Mouse (Mus musculus) testis, postnatal 14 days (tissue): ENCODE results near the gene Mxra7.

Source experiments
- DNase-seq: peaks from one replicate; pipeline ENCODE4 v3.0.0; 2021; ENCODE audit warnings: low spot score

Gene Mxra7

DNA sequence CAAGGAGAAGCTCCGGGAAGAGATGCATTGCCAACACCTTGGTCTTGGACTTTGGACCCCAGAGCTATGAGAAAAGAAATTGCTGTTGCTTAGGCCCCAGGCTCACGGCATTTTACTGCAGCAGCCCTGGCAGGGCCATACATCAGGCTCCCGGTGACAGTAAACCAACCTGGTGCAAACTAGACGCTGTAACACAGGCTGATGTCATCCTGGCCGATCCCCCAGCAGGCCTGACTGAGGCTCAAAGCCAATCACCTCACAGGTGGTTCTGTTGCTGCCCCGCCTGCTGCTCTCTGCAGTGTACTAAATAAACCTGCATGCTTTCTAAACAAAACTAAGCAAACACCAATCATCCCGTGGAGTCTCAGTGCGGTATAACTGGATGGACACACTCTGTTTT is 9.1 kb downstream of the Mxra7 start:
- no peak for DNase-seq

DNA sequence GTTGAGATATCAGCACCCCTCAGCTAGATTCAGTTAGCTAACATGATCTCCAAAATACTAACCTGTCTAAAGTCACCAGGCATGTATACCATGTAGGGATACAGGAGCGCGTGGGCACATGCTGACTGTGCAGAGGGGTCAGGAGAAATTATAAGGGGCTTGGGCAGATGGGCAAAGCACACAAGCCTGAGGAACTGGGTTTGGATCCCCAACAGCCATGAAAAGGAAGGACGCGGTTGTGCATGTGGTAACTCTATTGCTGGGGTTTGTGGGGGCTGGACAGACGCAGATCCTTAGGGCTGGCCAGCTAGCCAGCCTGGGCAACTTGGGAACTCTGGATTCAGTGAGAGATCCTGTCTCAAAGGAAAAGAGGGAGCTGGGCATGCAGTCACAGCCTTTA is 10.3 kb downstream of the Mxra7 start:
- DNase-seq, result no peak

DNA sequence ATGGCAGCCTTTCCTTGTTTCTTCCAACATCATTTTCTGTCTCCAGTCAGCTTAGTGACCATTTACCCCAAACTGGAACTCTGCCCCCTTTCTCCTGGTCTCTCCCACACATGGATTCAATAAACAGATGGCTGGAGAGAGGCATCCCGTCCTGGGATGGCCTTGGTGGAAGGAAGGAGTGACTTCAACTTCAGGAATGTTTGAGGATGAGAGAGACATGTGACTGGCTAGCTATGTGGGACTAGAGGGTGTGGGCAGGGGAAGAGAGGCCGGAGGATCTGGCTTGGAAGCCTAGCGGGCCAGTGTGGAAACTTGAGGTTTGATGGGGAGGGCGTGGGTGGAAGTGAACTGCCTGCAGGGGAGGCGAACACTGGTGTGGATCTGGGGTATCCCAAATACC is 11.1 kb downstream of the Mxra7 start:
- DNase-seq, result no peak

DNA sequence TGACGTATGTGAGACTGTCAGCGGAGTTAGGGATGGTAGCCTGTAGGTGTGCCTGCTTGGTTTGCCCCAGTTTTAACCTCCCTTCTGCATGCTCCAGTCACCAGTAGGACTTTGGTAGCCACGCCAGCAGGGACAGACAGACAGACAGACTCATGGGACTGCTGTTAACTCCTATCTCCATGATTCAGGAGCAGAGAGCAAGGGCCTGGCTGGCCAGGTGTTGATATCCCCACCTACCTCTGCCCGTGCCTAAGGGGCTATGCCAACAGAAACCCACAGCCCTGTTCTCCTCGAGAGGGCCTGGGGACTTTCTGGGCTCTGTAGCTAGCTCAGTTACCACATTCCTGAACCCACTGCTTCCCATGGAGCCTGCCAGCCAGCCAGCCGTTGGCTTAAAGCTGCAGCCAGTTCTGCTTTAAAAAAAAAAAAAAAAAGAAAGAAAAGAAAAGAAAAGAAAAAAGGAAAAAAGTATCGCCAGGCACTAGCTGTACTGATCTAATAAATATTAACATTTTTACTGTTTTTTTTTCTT is 12.9 kb downstream of the Mxra7 start:
- DNase-seq, result no peak

DNA sequence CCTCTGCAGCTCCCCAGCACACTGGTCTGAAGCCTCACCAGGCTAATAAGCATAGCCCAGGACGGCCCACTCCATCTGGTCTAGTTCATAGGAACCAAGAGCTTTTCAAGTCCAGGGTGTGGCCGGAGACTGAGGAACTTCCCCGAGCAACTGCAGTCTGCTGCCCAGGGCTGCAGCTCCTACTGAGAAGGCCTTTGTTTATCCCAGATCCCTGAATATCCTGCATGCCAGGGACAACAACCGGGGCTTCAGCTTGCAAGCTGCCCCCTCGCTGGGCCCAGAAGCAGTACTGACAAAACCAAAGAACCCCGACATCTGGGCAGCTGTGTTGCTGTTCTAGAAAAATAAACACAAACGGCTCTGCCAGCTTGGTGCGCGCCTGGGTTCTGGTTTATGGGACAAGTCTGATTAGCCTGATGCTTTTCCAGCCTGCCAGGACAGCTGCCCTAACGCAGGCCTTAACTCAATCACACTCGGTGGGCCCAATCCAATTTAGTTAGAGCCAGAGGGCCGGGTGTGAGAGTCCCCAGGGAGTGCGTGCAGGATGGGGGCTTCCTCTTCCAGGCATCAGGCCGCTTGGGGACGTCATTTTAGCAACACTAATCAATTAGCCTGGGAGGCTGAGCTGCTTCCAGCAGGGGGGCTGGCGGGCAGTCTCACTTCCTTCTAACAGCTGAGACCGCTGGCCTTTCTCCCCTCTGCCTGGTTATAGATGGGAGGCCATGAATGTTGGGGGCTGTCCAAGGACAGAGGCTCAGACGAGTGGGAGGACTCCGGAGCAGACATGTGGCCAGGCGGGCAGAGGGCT is 13.6 kb downstream of the Mxra7 start:
- peak; percentile 69 for DNase-seq

DNA sequence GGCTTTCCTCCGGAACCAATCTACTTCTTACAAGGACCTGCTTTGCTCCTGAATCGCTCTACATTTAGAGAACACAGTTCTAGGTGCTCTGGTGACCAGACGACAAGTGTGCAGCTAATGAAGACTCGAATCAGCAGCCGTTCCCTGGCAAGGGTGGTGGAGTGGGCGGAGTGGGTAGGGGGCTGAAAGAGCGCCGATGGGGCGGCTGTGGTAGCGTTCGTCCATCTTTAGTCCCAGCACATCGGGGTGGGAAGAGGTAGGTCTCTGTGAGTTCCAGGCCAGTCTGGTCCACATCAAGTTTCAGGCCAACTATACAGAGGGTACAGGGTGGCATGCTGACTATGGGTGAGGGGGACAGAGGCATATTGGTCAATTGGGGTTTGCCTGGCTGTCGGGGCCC is 14.2 kb downstream of the Mxra7 start:
- no peak for DNase-seq

DNA sequence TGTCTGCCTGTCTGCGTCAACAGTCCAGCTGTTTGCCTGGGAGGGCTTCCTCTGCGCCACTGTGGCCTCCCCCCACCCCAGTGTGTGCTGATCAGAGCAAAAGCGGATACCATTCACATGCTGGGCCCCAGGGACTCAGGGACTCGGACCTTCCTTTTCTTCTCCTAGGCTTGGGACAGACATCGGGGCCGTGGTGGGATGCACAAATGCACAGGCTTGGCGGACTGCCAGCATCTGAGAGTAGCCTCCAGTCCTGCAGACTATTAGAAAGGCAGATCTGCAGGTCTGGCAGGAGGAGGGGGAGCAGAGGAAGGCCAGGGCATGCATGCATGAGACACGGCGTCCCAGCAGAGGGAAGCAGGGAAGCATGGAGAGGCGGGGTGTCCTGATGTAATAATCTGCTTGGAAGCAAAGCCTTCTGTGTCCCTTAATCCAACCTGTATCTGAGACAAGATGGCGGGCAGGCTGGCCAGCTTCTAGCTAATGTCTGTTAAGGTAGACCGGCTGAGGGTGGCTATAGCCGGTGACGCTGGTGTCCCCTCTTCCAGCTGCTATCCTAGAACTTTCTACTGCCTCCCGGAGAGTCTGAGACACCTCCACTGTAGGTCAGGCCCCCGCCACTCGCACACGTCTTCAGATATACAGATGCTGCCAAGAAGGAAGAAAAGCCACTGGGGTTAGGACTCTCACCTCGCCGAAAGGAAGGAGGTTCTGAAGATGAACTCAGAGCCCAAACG is 14.9 kb downstream of the Mxra7 start:
- DNase-seq, result no peak

DNA sequence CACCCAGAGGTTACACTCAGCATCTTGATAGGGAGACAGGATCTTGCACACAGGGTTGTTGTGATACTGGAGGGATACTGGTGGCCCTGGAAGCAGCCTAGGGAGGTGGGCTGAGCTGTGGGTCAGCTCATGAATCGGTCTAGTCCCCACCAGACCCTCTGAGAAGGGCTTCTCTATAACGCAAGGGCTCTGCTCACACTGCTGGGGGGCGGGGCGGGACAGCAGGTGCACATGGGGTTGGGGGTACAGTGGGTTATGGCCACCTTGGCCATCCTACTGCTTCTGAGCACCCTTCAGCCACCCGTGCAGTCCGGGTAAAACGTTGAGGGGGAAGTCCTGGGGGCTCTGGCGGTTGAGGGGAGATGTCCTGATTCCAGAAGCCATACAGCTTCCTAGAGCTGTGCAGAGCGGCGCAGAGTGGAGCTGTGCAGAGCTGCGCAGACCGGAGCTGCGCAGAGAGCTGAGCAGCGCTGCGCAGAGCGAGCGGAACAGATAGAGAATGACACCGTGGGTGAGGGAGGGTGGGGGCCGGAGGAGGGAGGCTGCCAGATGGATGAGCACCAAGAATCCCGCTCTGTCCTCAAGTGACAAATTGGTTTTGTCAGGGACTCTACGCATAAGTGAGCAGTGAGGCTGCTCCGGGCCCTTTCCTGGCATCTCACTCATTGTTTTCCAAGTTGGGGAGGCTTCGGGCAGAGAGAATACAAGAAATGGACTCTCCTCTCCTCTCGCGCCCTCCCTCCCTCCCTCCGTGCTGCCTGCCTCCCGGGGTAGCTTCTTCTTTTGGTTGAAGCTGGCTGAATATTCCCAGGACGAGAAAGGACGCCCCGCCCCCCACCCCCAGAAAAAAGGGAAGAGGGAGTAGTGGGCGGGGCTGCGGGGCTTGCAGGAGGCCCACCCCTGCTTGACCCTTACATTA is 16.6 kb downstream of the Mxra7 start:
- peak; percentile 71 for DNase-seq

DNA sequence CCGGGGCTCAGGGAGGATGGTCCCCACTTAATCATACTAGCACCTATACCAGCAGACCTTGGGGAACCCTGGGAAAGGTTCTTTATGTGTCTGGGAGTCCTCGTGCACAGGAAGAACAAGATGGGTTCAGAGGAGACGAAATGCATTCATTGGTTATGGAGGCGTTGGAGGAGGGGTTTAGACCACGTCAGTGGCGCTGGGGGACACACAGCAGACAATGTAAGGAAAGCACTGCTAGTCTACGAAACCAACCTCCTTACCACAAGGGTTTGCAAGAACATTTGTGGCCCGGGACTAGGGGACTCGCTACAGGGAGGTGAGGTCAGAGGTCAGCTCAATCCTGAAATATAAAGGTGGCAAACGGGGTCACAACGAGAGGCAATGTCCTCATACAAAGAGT is 17.3 kb downstream of the Mxra7 start:
- no peak for DNase-seq

DNA sequence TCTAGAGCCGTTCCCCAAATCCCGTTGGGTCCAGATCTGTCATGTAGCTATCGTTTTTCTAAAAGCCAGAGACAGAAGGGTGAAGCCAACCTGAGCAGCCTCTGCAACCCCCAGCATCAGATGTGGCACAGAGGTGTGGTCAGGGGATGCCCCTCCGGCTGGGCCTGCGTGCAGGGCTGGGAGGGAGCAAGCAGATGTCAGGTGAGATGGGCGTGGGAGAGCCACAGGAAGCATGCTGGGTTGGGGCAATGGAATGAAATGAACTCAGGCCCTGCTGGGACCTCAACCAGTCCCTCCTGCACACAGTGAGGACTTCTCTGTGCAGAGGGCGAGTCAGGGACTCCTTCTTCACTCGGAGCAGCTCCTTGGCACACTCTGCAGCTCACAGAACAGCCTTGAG is 18.3 kb downstream of the Mxra7 start:
- DNase-seq, result no peak

DNA sequence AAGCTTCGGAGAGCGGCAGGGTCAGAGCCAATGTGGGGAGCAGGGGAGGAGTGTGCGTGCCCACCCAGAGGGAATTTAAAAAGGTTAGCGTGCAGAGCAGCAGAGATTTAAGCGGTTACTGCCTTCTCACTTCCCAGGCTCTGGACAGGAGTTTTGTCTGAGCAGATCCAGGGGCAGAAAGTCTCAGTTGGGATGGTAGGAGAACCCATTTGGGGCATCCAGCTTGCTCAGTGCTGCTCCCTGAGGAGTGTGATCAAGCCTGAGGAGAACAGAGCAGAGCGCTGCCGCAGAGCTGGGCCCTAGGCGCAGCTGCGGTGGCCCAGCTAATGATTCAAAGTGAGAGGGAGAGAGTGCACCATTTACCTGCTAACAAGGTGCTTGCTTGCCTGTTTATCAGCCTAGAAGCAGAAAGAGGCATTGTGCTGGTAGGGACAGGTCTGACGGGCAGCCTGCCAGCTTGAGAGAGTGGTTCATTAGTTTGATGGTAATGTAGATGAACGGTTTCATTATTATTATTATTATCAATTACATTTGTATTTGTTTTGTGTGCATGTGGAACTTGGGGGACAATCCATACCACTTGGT is 18.9 kb downstream of the Mxra7 start:
- no peak for DNase-seq

DNA sequence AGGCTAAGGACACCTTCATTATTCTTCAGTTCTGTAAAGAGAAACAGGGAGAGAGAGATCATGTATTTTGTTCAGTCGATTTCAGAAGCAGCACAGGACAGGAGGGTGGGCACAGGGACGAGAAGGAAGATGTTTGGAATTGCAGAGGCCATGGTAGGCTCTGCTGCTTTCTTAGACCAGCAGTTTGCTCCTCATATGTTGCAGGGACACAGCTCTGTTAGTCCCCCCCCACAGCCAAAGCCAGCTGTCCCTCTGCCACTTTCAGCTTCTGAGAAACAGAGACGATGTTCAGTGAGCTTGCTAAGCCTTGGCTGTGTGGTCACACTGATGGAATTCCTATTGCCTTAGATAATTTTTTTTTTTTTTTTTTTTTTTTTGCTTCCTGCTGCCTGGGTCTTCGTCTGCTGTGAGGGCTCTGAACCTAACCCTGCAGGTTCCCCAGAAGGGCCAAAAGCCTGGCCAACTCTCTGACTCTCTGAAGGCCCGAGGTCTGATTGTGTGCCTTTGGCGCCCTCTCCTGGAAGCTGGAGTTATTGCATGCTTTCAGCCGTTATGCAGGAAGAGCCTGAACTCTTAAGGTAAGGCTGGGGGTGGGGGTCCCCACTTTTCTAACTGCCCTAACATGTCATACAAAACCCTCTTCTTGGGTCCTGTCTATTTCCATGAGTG is 19.8 kb downstream of the Mxra7 start:
- DNase-seq, result peak; percentile 85

DNA sequence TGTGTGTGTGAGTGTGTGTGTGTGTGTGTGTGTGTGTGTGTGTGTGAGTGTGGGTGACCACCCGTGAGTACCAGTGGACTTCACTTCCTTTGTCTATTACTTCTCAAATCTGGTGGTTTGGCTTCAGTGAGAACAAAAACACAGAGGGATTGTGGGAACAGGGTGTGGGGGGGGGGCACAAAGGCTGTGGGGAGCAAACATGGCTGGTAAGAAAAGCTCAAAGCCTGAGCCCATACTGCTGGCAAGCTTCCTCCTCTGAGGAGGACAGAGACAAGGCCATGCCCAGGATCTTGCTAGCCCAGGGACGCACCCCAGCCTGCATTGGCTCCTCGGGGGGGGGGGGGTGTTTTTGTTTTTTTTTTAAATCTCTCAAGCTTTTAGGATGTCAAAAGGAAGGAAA is 20.3 kb downstream of the Mxra7 start:
- no peak for DNase-seq

DNA sequence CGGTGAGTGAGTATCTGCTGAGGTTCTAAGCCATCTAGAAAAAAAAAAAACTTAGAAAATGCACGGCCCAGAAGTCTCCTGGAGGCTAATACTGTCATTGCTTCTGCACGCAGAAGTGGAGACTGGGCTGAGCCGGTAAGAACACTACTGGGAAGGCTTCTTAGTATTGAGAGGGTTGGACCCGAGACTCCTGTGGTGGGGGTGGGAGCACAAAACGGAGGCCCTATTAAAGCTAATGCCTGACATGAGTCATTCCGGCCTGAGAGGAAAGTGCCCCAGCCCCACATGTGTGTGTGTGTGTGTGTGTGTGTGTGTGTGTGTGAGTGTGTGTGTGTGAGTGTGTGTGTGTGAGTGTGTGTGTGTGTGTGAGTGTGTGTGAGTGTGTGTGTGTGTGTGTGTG is 20.7 kb downstream of the Mxra7 start:
- DNase-seq, result no peak

DNA sequence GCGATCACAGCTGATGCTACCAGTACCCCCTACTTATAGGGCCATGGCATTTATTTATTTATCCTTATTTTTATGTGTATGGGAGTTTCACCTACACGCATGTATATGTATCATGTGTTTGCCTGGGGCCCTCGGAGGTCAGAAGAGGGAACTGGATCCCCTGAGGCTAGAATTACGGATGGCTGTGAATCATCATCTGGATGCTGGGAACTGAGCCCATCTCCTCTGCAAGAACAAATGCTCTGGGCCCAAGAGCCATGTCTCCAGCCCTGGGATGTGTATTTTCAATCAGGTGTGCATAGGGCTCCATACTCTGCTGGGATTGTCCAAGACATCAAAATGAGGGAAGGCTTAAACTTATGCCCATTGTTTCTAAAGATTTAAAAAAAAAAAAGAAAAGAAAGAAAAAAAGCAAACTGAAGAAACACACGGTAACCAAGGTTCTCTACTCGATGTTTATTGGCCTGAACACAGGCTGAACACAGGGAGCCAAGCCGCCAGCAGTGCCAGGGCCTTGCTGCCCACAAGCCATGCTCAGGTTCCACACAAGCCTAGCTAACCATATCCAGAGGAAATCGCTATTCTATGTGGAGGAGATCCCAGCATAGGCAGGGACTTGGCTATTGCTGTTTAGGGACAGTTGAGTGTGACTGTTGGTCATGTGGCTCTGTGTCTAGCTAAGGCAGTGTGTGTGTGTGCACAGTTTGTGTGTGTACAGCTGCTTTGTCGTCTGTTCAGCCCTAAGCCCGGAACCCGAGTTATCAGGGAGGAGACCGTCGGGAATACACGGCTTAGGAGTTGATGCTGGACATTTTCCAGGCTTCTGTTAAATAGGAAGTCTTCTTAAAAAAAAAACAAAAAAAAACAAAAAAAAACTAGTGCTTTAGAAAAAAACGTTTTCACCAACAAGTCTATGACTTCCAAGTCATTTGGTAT is 21.4 kb downstream of the Mxra7 start:
- DNase-seq, result no peak

DNA sequence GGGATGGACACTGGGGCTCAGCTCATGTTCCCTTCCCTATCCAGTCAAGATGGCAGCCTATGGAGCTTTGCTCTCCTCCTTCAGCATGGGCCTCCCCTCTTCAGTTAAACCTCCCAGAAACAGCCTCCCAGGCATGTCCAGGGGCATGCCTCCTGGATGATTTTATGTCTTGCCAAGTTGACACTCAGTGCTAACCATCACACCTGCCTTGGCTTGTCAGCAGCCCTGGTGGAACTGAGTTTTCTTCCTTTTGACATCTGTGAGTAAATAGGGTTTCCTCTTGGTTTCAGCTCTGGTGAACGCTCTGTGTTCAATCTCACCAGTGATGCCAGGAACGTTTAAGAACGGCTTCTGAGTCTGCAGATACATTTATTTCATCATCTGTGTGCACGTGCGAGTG is 25.1 kb downstream of the Mxra7 start:
- DNase-seq, result no peak

DNA sequence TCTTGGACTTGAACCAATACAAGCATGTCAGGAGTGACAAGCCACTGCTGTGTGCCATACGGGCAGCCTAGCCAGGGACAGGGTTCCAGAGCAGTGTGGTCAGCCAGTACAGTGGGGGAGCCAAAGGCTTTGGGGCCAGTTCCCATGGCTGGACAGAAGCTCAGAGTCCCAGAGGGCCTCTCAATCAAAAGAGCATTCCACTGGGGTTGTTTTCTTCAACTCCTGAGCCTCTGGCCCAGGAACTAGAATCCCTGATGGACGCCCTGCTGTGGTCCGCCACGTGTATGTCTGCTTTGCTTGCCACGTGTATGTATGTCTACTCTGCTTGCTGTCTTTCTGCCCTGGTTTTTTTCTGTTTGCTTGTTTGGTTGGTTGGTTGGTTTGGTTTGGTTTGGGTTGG is 26.7 kb downstream of the Mxra7 start:
- DNase-seq, result no peak

DNA sequence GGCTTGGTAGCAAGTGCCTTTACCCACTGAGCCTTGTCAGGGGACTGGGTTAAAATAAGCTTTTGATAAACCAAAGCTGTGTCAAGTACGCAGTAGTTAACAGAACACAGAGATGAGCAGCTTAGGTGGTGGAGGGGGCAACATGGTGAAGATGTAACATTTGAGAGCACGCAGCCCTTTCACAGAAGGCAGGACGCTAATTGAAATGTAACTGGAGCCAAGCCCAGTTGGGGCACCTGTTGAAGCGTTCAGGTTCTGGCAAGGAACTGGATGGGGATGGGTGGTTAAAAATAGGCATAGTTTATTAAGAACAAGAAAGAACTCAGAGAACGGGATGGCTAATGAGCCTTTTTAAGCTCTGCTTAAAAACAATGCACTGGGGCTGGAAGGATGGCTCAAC is 28.5 kb downstream of the Mxra7 start:
- DNase-seq, result no peak

DNA sequence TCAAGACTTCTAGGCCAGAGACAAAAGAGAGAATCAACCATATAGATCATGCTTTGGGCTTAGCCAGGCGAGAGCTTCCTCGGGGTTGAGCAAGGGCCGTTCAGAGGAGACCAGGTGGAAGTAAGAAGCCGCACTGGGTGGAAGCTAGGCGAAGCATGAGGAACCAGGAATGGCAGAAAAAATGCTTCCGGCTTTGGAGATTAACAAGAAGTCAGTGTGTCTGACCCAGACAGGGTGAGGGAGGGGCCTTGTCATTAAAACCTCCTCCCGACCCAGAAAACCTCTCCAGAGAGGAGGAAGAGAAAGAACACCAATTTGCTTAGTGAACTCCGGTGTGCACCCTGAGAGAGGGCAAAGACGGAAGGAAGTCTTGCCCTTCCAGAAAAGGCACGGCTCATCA is 43.6 kb downstream of the Mxra7 start:
- no peak for DNase-seq

DNA sequence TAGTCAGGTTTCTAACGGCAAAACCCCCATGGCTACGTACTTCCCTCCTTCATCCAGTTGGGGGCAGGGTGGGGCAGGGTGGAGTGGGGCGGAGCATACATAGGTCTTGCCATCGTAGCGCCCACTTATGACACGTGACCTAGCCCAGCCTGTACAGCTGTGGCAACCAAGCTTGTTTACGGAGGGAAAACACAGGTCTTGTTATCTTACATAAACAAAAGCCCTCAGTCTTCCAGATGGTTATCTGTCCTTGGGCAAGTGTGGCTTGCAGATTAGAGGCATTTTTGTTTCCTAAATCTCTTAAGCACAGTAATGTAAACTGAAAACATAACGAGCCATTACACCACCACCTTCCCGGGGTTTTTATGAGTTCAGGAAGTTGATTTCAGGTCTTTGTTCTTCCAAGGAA is 45.1 kb downstream of the Mxra7 start:
- DNase-seq, result no peak
